Mouse (Mus musculus): ENCODE data around the gene Creb3l4.

- TF ChIP-seq CTCF (IDR thresholded peaks at IDR 0.05; ENCODE audit: low read depth) (no peak), EP300 (IDR thresholded peaks at IDR 0.05; ENCODE audit: low read depth) (no peak)
Observed at GRCm38 (mm10) chr3:90272170-90272569, 28.9 kb upstream of the Creb3l4 start.

All from liver, embryonic 14.5 days (tissue).